Mouse (Mus musculus) heart, embryonic 16.5 days (tissue): Measurements from ENCODE around the gene Snx14. TPM values are rescaled to one million over a fixed set of nuclear protein-coding genes. Genes with fewer than 3 reads are reported as not detected.

Experiments used
- ATAC-seq: fragments of 200-750 bp; cut with Nextera tagmentation; replicated peaks from 2 replicates; pipeline ENCODE4 v1.8.0; 2017; ENCODE audit warnings: moderate number of reproducible peaks; ENCODE audit not compliant: insufficient read depth, low FRiP score; ENCODE audit errors: extremely low read depth
- H3K27ac ChIP-seq: fragments of 300-500 bp; sonication (generic); 2 replicates; pipeline ENCODE4 v1.5.1; 2014; ENCODE audit warnings: mild to moderate bottlenecking, low read length, control low read depth, moderate library complexity
- H3K27me3 ChIP-seq: fragments of 300-500 bp; sonication (generic); 2 replicates; pipeline ENCODE4 v1.6.1; 2014; ENCODE audit warnings: low read length, mixed read lengths; ENCODE audit not compliant: control insufficient read depth, insufficient read depth
- H3K36me3 ChIP-seq: fragments of 300-500 bp; sonication (generic); 2 replicates; pipeline ENCODE4 v1.6.1; 2014; ENCODE audit not compliant: control insufficient read depth, insufficient read depth
- H3K4me1 ChIP-seq: fragments of 300-500 bp; sonication (generic); 2 replicates; pipeline ENCODE4 v1.6.1; 2014; ENCODE audit warnings: low read length, mixed read lengths; ENCODE audit not compliant: control insufficient read depth, insufficient read depth
- H3K4me2 ChIP-seq: fragments of 300-500 bp; sonication (generic); 2 replicates; pipeline ENCODE4 v1.6.1; 2014; ENCODE audit warnings: low read depth, mild to moderate bottlenecking, control low read depth, low read length
- H3K4me3 ChIP-seq: fragments of 300-500 bp; sonication (generic); 2 replicates; pipeline ENCODE4 v1.5.1; 2014; ENCODE audit warnings: mild to moderate bottlenecking, control low read depth, low read length
- H3K9ac ChIP-seq: fragments of 300-500 bp; sonication (generic); 2 replicates; pipeline ENCODE4 v1.6.1; 2014; ENCODE audit warnings: low read length, control low read depth
- H3K9me3 ChIP-seq: fragments of 300-500 bp; sonication (generic); replicated peaks from 2 replicates; pipeline ENCODE4 v1.6.1; 2016; ENCODE audit warnings: low read length; ENCODE audit not compliant: control insufficient read depth
- WGBS: fragments of 180-500 bp; shearing (Covaris S2); extraction: QIAGEN DNeasy Blood & Tissue Kit; methylation state at CpG from one replicate; pipeline ENCODE4 v1.1.7; 2014; 5-methylcytosine and 5-hydroxymethylcytosine counted together
- polyA plus RNA-seq: library from polyadenylated mRNA; unstranded; fragments of >200 nt; fragmentation: Nextera tagmentation; extraction: Ambion mirVana; gene quantifications from 2 replicates; pipeline ENCODE4 v1.2.1, GENCODE M21; 2015

The Snx14 gene
- polyA plus RNA-seq, 1 experiment from 2014 or later = 34.9 TPM

GRCm38 (mm10) chr9:88404515-88404914 lies 34.2 kb downstream of the Snx14 start:
- no peak overlapping the region for H3K4me3 ChIP-seq
- no peak for ATAC-seq
- H3K9me3 ChIP-seq = no peaks in the 10 kb centered on the region
- 65% methylated on average over 6 of the region's 6 CpGs for WGBS
- no peak overlapping the region for H3K9ac ChIP-seq
- peaks cover 21% of the 10 kb centered on the region for H3K36me3 ChIP-seq
- H3K27ac ChIP-seq = peak overlapping the region; percentile 46; the same call in 1 of the 2 replicates
- no peaks in the 10 kb centered on the region for H3K27me3 ChIP-seq
- peak overlapping the region; percentile 22; the same call in 1 of the 2 replicates for H3K4me2 ChIP-seq
- no peaks in the 10 kb centered on the region for H3K4me1 ChIP-seq

GRCm38 (mm10) chr9:88404088-88404487 lies 34.7 kb downstream of the Snx14 start:
- H3K4me1 ChIP-seq = no peaks in the 10 kb centered on the region
- H3K4me2 ChIP-seq = peak overlapping the region; percentile 22; the same call in 1 of the 2 replicates
- H3K27me3 ChIP-seq = no peaks in the 10 kb centered on the region
- H3K36me3 ChIP-seq = peaks cover 17% of the 10 kb centered on the region
- no peaks in the 10 kb centered on the region for H3K9me3 ChIP-seq
- H3K9ac ChIP-seq = no peak overlapping the region
- ATAC-seq = peak; percentile 78
- no peak overlapping the region; the same call in 1 of the 2 replicates for H3K4me3 ChIP-seq
- WGBS = 44% methylated on average over 10 of the region's 10 CpGs
- H3K27ac ChIP-seq = peak overlapping the region; percentile 46; the same call in 1 of the 2 replicates

- no peak for ATAC-seq
- peaks cover 31% of the 10 kb centered on the region for H3K36me3 ChIP-seq
Measured at GRCm38 (mm10) chr9:88398461-88398860, 40.3 kb downstream of the Snx14 start.

GRCm38 (mm10) chr9:88394852-88395251 lies 43.9 kb downstream of the Snx14 start:
- WGBS = 88% methylated on average over 8 of the region's 8 CpGs
- H3K9me3 ChIP-seq = no peaks in the 10 kb centered on the region

More at GRCm38 (mm10) chr9:88398461-88398860, 40.3 kb downstream of the Snx14 start:
- H3K4me1 ChIP-seq = no peaks in the 10 kb centered on the region
- 74% methylated on average over 1 of the region's 1 CpGs for WGBS
- no peaks in the 10 kb centered on the region for H3K27me3 ChIP-seq
- no peaks in the 10 kb centered on the region for H3K9me3 ChIP-seq
- H3K9ac ChIP-seq = no peak overlapping the region
- no peak overlapping the region for H3K4me3 ChIP-seq
- H3K27ac ChIP-seq = no peak overlapping the region
- H3K4me2 ChIP-seq = no peak overlapping the region

GRCm38 (mm10) chr9:88388826-88389225 lies 49.9 kb downstream of the Snx14 start:
- H3K9ac ChIP-seq = no peak overlapping the region
- no peaks in the 10 kb centered on the region for H3K9me3 ChIP-seq
- ATAC-seq = no peak
- no peaks in the 10 kb centered on the region for H3K27me3 ChIP-seq
- 91% methylated on average over 5 of the region's 5 CpGs for WGBS
- H3K4me3 ChIP-seq = no peak overlapping the region
- H3K27ac ChIP-seq = no peak overlapping the region
- peaks cover 36% of the 10 kb centered on the region for H3K36me3 ChIP-seq
- H3K4me2 ChIP-seq = no peak overlapping the region
- no peaks in the 10 kb centered on the region for H3K4me1 ChIP-seq

More at GRCm38 (mm10) chr9:88394852-88395251, 43.9 kb downstream of the Snx14 start:
- Histone ChIP-seq H3K4me3 (no peak overlapping the region), H3K9ac (no peak overlapping the region), H3K27me3 (no peaks in the 10 kb centered on the region), H3K27ac (no peak overlapping the region), H3K36me3 (peaks cover 35% of the 10 kb centered on the region), H3K4me2 (no peak overlapping the region), H3K4me1 (no peaks in the 10 kb centered on the region)
- ATAC-seq = no peak

- Histone ChIP-seq H3K36me3 (peaks cover 26% of the 10 kb centered on the region), H3K9ac (no peak overlapping the region), H3K27ac (no peak overlapping the region), H3K9me3 (no peaks in the 10 kb centered on the region), H3K4me2 (no peak overlapping the region), H3K4me1 (no peaks in the 10 kb centered on the region), H3K4me3 (no peak overlapping the region), H3K27me3 (no peaks in the 10 kb centered on the region)
- 89% methylated on average over 1 of the region's 1 CpGs for WGBS
- no peak for ATAC-seq
Measured at GRCm38 (mm10) chr9:88380542-88380941, 58.2 kb downstream of the Snx14 start.

GRCm38 (mm10) chr9:88380076-88380475 lies 58.7 kb downstream of the Snx14 start:
- Histone ChIP-seq H3K36me3 (peaks cover 24% of the 10 kb centered on the region), H3K4me2 (no peak overlapping the region), H3K27ac (no peak overlapping the region), H3K27me3 (no peaks in the 10 kb centered on the region), H3K4me1 (no peaks in the 10 kb centered on the region), H3K4me3 (no peak overlapping the region), H3K9ac (no peak overlapping the region), H3K9me3 (no peaks in the 10 kb centered on the region)
- ATAC-seq = no peak; the same call in 1 of the 2 replicates
- WGBS = 68% methylated on average over 7 of the region's 7 CpGs

- H3K4me2 ChIP-seq = no peak overlapping the region
- no peaks in the 10 kb centered on the region for H3K9me3 ChIP-seq
- H3K4me3 ChIP-seq = no peak overlapping the region
- H3K27ac ChIP-seq = no peak overlapping the region
- H3K4me1 ChIP-seq = no peaks in the 10 kb centered on the region
- H3K27me3 ChIP-seq = no peaks in the 10 kb centered on the region
- peaks cover 24% of the 10 kb centered on the region for H3K36me3 ChIP-seq
- no peak for ATAC-seq
- WGBS = 69% methylated on average over 3 of the region's 3 CpGs
- H3K9ac ChIP-seq = no peak overlapping the region
Measured at GRCm38 (mm10) chr9:88379057-88379456, 59.7 kb downstream of the Snx14 start.

GRCm38 (mm10) chr9:88377483-88377882 lies 61.3 kb downstream of the Snx14 start:
- Histone ChIP-seq H3K9me3 (no peaks in the 10 kb centered on the region), H3K4me2 (no peak overlapping the region), H3K4me1 (no peaks in the 10 kb centered on the region), H3K4me3 (no peak overlapping the region), H3K27me3 (no peaks in the 10 kb centered on the region), H3K27ac (no peak overlapping the region), H3K9ac (no peak overlapping the region), H3K36me3 (peaks cover 20% of the 10 kb centered on the region)
- WGBS = 82% methylated on average over 5 of the region's 5 CpGs
- ATAC-seq = no peak
